Mouse (Mus musculus): ENCODE results near the gene Itprid1.
A peak's percentile ranks its signal among the peaks of the same experiment; 100 is the strongest.

Gene Itprid1

DNA sequence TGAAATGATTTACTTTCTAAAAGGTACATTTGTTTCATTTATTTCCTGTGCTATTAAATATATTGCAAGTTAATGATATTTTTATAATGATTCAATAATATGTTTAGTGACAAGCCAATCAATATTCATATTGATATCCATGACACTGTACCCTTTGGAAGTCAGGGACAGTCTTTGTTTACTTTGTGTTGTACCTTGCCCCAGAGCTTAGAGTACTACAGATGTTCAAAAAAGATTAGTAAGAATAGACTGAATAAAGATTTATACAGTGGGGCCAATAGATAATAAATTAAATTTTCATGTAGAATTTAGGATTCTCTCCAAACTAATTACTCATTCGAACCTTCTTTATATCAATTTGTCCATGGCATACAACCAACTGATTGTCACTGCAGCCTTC, 50.9 kb downstream of the Itprid1 start:
- no peak for DNase-seq (ENCODE audit: low read depth, low spot score)

- DNase-seq (ENCODE audit: low read depth, low spot score): no peak
Observed at GRCm38 (mm10) chr6:55901568-55902328, 65.1 kb downstream of the Itprid1 start.

DNA sequence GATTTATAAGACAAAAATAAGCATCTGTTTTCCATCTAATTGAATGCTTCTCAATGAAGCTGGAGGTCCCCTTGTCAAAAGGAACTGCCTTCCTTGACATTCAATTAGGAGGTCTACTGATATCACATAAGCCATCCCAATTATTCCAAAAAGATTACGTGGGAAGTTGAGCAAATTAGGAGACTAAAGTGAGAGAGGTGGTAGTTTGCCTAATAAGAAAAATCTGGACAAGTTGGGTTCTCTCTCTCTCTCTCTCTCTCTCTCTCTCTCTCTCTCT, 65.6 kb downstream of the Itprid1 start:
- DNase-seq (ENCODE audit: low read depth, low spot score): no peak

DNA sequence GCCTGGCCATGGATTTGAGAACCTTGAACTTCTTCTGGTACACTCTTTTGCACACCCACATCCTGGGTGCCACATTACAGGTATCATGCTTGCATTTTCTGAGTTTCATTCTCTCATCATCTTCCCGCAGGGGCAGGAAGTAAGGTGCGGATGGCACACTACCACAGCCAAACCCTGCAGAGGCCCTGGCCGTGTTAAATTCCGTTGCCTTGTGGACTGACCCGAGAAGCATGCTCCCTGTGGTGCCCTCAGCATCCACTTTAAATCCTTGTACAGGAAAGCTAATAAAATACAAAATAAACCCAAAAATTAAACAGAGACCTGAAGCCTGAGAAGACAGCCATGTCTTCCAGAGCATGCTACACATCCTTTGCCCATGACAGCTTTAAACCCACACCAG, 82.5 kb downstream of the Itprid1 start:
- no peak for DNase-seq (ENCODE audit: low read depth, low spot score)

- DNase-seq (ENCODE audit: low read depth, low spot score): peak; percentile 1
Observed at GRCm38 (mm10) chr6:55920282-55920720, 83.6 kb downstream of the Itprid1 start.

- DNase-seq (ENCODE audit: low read depth, low spot score): no peak
Observed at GRCm38 (mm10) chr6:55920866-55921630, 84.4 kb downstream of the Itprid1 start.

DNA sequence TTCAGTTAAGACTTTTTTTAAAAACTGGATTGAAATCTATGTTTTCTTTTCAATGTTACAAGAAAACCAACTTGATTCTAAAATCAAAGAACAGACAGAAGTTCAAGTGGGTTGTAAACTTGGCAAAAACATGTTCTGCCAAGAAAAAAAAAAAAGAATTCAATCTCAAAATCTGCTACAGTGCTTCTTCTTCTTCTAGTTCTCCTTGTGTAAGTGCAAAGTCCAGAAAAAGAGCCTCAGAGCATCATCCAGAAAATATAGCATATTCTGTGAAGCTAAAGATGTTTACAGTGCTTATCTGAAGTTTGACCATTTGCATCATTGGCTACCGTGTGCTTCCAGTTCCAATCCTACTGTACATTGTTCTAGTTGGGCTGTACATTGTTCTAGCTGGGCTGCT, 108.0 kb downstream of the Itprid1 start:
- DNase-seq (ENCODE audit: low read depth, low spot score): no peak

DNA sequence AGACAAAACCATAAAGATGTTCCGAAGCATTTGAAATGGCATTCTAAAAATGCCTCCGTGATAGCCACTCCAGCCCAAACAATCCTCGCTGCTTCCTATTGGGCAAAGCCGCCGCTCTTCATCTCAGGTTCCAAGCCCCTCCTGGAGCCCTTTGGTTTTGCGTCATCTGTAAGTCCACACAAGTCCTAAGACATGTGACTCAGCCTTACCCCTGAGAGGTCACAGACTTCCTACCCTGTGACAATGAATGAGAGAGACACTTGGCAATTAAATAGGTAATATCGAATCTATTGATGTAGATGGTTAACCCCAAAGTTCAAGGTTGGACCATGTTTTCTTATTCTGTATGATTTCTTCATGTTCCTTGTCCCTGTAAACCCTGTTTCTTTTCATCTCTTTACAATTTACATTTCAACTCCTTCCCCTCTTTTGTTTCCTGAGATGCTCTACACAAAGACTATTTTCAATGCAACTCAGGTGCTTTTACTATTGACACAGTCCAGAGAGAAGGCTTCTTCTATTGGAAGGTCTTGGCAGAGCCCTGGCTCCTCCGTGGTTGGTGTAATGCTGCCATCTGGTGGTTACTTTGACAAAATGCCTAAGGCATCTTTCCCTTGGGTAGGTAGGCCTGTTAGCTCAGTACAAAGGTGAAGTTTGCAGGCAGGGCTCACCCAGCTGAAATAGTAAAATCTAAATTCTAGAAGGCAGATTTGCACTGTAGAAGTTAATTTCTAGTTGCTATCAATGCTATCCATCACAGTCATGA, 113.8 kb downstream of the Itprid1 start:
- peak; percentile 64 for DNase-seq (ENCODE audit: low read depth, low spot score)

GRCm38 (mm10) chr6:55972998-55973397, 136.3 kb downstream of the Itprid1 start:
- DNase-seq (ENCODE audit: low read depth, low spot score): peak; percentile 39

- DNase-seq (ENCODE audit: low read depth, low spot score): no peak
Observed at GRCm38 (mm10) chr6:55979766-55980165, 143.1 kb downstream of the Itprid1 start.

- DNase-seq (ENCODE audit: low read depth, low spot score): no peak
Observed at GRCm38 (mm10) chr6:56008711-56009110, 172.0 kb downstream of the Itprid1 start.

DNA sequence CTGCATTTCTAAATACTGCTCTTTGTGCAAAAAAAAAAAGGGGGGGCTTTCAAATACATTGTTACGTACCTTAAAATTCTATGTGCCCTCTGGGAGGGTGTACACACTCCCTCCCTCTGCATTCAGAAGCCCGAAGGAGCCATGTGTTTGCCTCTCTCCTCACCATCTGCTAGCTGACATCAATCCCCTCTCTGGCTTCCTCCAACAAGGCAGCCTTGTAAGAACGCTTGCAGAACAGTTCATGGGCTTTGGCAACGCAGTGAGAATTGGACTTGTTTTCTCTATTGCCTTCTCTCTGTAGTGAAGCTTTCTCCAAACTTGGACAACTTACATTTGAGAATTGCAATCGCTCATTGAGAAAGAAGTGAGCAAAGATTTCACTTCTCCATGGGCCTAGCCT, 175.7 kb downstream of the Itprid1 start:
- no peak for DNase-seq (ENCODE audit: low read depth, low spot score)

DNA sequence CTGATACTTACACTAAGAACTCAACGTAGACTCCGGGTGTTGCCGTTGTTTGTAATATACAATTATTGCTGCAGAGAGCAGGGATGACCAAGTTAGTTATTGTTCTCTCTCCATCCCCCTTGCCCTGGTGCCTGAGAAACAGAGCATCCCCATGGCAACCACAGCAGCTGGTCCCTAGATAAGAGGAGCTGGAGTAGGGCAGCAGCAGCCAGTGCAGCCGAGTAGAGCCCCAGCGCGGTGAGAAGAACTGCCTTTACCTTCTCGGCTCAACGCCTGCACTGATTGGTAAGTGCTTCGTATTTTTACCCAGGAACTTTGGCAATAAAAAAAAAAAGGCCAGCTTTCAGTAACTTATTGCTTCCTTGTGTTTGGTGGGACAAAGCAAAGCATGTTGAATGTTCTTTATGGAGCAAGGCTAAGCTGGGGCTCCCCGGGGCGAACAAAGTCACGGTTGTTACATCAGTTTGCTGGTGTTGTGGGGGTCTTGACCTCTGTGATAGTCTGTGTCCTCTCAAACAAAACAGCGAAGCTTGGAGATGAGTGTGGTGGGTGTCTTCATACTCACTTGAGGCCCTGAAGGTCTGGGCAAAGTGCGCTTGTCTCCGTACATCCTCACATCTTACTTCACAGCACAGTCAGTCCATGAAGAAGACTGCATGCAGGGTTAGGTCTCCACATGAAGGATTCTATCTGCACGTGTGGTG, 180.7 kb downstream of the Itprid1 start, which contains the start of gene Ppp1r17:
Gene Ppp1r17, plus strand, starts transcription at position 207 of the 704 bp plus-strand sequence.
- DNase-seq (ENCODE audit: low read depth, low spot score): no peak

- DNase-seq (ENCODE audit: low read depth, low spot score): no peak
Observed at GRCm38 (mm10) chr6:56019632-56020031, 182.9 kb downstream of the Itprid1 start.

DNA sequence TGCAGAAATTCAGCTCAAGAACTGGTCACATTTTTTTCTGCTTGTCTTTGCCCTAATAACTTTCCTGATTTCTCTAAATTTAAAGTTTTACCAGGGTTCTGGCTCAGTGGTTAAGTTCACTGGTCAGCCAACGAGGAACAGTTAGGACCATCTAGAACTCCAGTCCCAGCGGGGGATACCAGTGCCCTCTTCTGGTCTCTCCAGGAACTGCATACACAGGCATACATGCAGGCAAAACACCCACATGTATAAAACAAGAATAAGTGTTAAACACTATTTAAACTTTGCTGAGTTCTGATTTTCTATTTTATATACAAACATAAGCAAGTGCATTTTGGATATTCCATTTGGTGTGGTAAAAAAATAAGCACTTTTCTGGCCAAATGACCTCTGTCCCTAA, 188.8 kb downstream of the Itprid1 start:
- peak; percentile 34 for DNase-seq (ENCODE audit: low read depth, low spot score)

DNA sequence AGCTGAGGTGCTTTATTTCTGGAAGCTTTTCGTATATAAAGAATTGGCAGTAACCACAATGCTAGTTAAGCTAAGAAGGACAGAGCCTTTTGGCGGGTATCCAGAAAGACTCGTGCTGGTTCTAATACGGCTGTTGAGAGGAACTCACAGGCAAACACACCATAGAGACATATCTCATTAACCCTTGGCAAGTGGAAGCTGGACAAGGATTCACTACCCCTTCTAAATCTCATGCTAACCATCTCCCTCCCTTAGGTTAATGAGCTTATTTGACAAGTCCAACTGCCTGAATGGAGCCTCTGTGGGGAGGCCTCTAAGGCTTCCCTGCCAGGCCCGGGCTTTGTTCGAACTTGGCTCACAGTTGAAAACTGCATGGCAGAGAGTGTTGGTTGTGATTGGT, 190.6 kb downstream of the Itprid1 start:
- DNase-seq (ENCODE audit: low read depth, low spot score): no peak

GRCm38 (mm10) chr6:56027966-56028365, 191.3 kb downstream of the Itprid1 start:
- no peak for DNase-seq (ENCODE audit: low read depth, low spot score)
